Mouse (Mus musculus) CH12.LX (cell line): ENCODE results near the gene Akap9.

ENCODE experiments used
- CHD2 ChIP-seq: IDR thresholded peaks from 2 replicates; pipeline ENCODE4 v1.6.1; 2011; ENCODE audit warnings: low read length, improper control_type of control experiment
- CTCF ChIP-seq, 2 experiments: IDR thresholded peaks in 1 of 2; conservative IDR thresholded peaks in 1 of 2; 2 replicates each; pipeline ENCODE4 v1.5.1; 2011 to 2012; ENCODE audit warnings: low read depth in 2 of 2, low read length in 2 of 2, improper control_type of control experiment in 1 of 2, inconsistent platforms in 1 of 2, mild to moderate bottlenecking in 1 of 2, moderate library complexity in 1 of 2
- EP300 ChIP-seq: IDR thresholded peaks from 2 replicates; pipeline ENCODE4 v1.6.1; 2011; ENCODE audit warnings: low read length, improper control_type of control experiment
- KAT2A ChIP-seq: IDR thresholded peaks from 2 replicates; pipeline ENCODE4 v1.6.1; 2012; ENCODE audit warnings: low read length, improper control_type of control experiment, inconsistent platforms; ENCODE audit not compliant: insufficient replicate concordance
- MEF2A ChIP-seq: IDR thresholded peaks from 2 replicates; pipeline ENCODE4 v1.6.1; 2014; ENCODE audit warnings: low read depth, mild to moderate bottlenecking, inconsistent platforms, low read length, improper control_type of control experiment, borderline replicate concordance
- POLR2A ChIP-seq: IDR thresholded peaks from 2 replicates; pipeline ENCODE4 v1.6.1; 2011; ENCODE audit warnings: low read depth, mild to moderate bottlenecking, improper control_type of control experiment, low read length
- SMC3 ChIP-seq: IDR thresholded peaks from 2 replicates; pipeline ENCODE4 v1.6.1; 2011; ENCODE audit warnings: low read depth, low read length, improper control_type of control experiment

DNA sequence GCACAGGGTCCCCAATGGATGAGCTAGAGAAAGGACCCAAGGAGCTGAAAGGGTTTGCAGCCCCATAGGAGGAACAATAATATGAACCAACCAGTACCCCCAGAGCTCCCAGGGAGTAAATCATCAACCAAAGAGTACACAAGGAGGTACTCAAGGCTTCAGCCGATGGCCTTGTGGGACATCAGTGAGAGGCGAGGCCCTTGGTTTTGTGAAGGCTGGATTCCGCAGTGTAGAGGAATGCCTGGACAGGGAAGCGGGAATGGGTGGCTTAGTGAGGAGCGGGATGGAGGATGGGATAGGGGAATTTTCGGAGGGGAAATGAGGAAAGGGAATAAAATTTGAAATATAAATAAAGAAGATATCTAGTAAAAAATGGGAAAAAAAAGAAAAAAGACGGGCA is 157.1 kb downstream of the Akap9 start:
- no peak for TF ChIP-seq MEF2A
- no peak for TF ChIP-seq KAT2A
- TF ChIP-seq POLR2A, result no peak
- TF ChIP-seq CHD2, result no peak
- no peak for TF ChIP-seq SMC3
- no peak for TF ChIP-seq EP300
- TF ChIP-seq CTCF (conservative IDR thresholded peaks at IDR 0.05 in 1 of 2, IDR thresholded peaks at IDR 0.05 in 1 of 2; ENCODE audit: low read depth in 2 of 2, low read length in 2 of 2), result no peak
